Mouse (Mus musculus): ENCODE measurements around the gene Olfr147. TPM values are rescaled to one million over a fixed set of nuclear protein-coding genes. Genes with fewer than 3 reads are reported as not detected.

Olfr147 gene
- not detected for total RNA-seq (2023)

DNA sequence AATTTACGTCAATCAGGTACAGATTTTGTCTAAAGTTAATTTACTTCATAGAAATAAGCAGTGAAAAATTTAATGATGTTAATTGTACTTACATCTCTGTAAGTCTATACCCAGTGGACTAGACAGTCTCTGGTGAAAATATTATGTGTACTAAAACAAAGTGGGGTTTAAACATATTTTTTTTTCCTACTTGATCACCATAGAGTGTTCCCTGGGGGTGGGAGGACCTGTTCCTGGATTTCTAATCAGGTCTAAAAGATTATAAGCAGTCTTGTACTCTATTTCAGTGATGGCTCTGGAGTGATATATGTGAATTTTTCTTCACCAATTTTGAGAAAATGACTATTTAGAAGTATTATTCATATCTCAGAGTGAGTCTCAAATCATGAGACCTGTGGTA, at the start of gene Olfr147:
TSS of gene Olfr147 (plus strand) at position 301 of the 400 bp plus-strand sequence.

DNA sequence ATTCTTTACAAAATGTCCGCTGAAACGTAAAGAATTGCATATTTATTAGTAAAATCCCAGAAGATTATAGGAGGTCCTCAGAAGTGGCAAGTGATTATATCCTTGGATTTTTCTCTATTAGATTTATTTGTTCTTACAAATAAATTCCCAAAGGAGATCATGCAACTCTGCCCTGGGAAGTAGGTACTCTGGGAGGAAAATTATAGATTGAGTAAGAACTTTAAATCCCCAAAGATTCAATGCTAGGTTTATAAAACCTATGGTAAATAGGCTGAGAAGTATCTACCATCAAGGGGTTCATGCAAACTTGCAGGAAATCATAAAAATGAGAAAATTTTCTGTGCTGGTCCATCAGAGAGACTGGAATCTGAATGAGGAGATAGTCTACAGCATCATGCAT, 34.9 kb upstream of the Olfr147 start, which contains the start of gene Olfr250:
TSS of gene Olfr250 (plus strand) at position 301 of the 400 bp plus-strand sequence.

GRCm38 (mm10) chr9:38376786-38377185, 24.7 kb upstream of the Olfr147 start, which contains the start of gene Olfr251:
Gene Olfr251 (plus strand): TSS chr9:38377086.

GRCm38 (mm10) chr9:38429155-38429554, 27.7 kb downstream of the Olfr147 start, which contains the start of gene Olfr901:
Gene Olfr901 (plus strand): TSS chr9:38429455.

GRCm38 (mm10) chr9:38447352-38447751, 45.9 kb downstream of the Olfr147 start, which contains the start of gene Olfr902:
Gene Olfr902 (plus strand): TSS chr9:38447652.

Other genes starting within 250 kb of the Olfr147 start
- not detected for gene Olfr891, start 220.9 kb upstream of the Olfr147 start, total RNA-seq (2023)
- gene Olfr893, start 193.3 kb upstream of the Olfr147 start, total RNA-seq (2023) = not detected
- not detected for gene Olfr894, start 183.6 kb upstream of the Olfr147 start, total RNA-seq (2023)
- not detected for gene Olfr143, start 148.9 kb upstream of the Olfr147 start, total RNA-seq (2023)
- gene Olfr895, start 133.8 kb upstream of the Olfr147 start, total RNA-seq (2023) = not detected
- gene Olfr896-ps1, start 110.6 kb upstream of the Olfr147 start, total RNA-seq (2023) = not detected
- not detected for gene Olfr25, start 72.6 kb upstream of the Olfr147 start, total RNA-seq (2023)
- gene Olfr898, start 53.3 kb upstream of the Olfr147 start, total RNA-seq (2023) = not detected
- not detected for gene Olfr250, start 34.8 kb upstream of the Olfr147 start, total RNA-seq (2023)
- gene Olfr251, start 24.6 kb upstream of the Olfr147 start, total RNA-seq (2023) = not detected
- not detected for gene Olfr901, start 27.8 kb downstream of the Olfr147 start, total RNA-seq (2023)
- not detected for gene Olfr902, start 46.0 kb downstream of the Olfr147 start, total RNA-seq (2023)
- gene Olfr904, start 61.4 kb downstream of the Olfr147 start, total RNA-seq (2023) = not detected
- under 1 TPM in 1 of 2 experiments, not detected in 1; 0.09 TPM for gene Olfr905, start 69.4 kb downstream of the Olfr147 start, total RNA-seq (2023)
- not detected for gene Olfr906, start 85.4 kb downstream of the Olfr147 start, total RNA-seq (2023)
- not detected for gene Olfr907, start 94.1 kb downstream of the Olfr147 start, total RNA-seq (2023)
- not detected for gene Olfr911-ps1, start 119.9 kb downstream of the Olfr147 start, total RNA-seq (2023)
- gene Olfr910, start 136.2 kb downstream of the Olfr147 start, total RNA-seq (2023) = not detected
- not detected for gene Olfr912, start 178.5 kb downstream of the Olfr147 start, total RNA-seq (2023)
- not detected for gene Olfr913, start 191.1 kb downstream of the Olfr147 start, total RNA-seq (2023)
- not detected for gene Olfr914, start 203.4 kb downstream of the Olfr147 start, total RNA-seq (2023)

Data from neutrophil, adult 59 days (primary cell).